Mouse (Mus musculus) CD4-positive, CD25-positive, alpha-beta regulatory T cell, adult 4 months (primary cell): ENCODE results near the gene Bpifb3. TPM values are rescaled to one million over a fixed set of nuclear protein-coding genes. Genes with fewer than 3 reads are reported as not detected.

Experiments used
- polyA plus RNA-seq, 2 experiments: library from polyadenylated mRNA; unstranded; fragments of 100-300 nt; shearing (Covaris generic); gene quantifications; one replicate each; pipeline ENCODE4 v1.2.1; 2017

Gene Bpifb3
- polyA plus RNA-seq, 2 experiments from 2014 or later = not detected

Other genes starting within 250 kb of the Bpifb3 start
- not detected for gene Dnmt3c, start 221.6 kb upstream of the Bpifb3 start, polyA plus RNA-seq
- gene Mapre1, start 177.0 kb upstream of the Bpifb3 start, polyA plus RNA-seq = 100 to 1,000 TPM; 238 to 257 TPM
- not detected for gene Efcab8, start 138.3 kb upstream of the Bpifb3 start, polyA plus RNA-seq
- not detected for gene Sun5, start 47.1 kb upstream of the Bpifb3 start, polyA plus RNA-seq
- gene Bpifb2, start 43.2 kb upstream of the Bpifb3 start, polyA plus RNA-seq = not detected
- not detected for gene Bpifb6, start 17.8 kb upstream of the Bpifb3 start, polyA plus RNA-seq
- not detected for gene Bpifb4, start 20.0 kb downstream of the Bpifb3 start, polyA plus RNA-seq
- not detected for gene Bpifa6, start 56.7 kb downstream of the Bpifb3 start, polyA plus RNA-seq
- not detected for gene Bpifa2, start 90.0 kb downstream of the Bpifb3 start, polyA plus RNA-seq
- gene Bpifa3, start 212.1 kb downstream of the Bpifb3 start, polyA plus RNA-seq = not detected
- gene Bpifa1, start 224.7 kb downstream of the Bpifb3 start, polyA plus RNA-seq = not detected
- gene Bpifa5, start 244.4 kb downstream of the Bpifb3 start, polyA plus RNA-seq = not detected